Mouse (Mus musculus): ENCODE results near the gene Kctd21.

DNA sequence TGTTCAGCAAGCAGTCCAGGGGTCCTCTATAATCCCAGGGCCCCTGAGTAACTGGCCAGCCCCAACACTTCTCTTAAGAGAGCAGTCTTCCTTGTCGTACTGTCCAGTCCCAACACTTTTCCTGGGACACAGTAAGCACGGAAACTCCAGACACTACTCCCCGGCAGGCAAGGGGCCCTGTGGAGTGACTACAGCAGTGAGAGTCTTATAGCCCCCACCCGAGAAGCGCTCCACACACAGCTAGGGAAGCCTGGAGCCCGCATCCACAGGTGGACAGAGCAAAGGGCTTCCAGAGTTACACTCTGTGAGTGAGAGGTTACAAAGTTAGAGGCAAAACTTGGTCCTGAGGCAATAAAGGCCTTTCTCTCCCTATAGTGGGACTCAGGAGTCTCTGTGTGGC lies 17.3 kb downstream of the Kctd21 start:
- TF ChIP-seq CTCF (IDR thresholded peaks at IDR 0.05) (no peak), EP300 (IDR thresholded peaks at IDR 0.05; ENCODE audit: insufficient read depth, low read depth, low read length) (no peak)
